Mouse (Mus musculus): ENCODE measurements at regions not wholly inside any gene's neighbourhood (a gene's known extent, or its start where the extent isn't known, plus 50 kb on each side); places are given as distances from the start of the nearest gene placed in this dataset.
A peak's percentile ranks its signal among the peaks of the same experiment; 100 is the strongest.

- POLR2A ChIA-PET = interaction anchor here (0.8 to 1.5 kb wide), 3 partner anchors 17 to 231 kb away, joined by 3 to 4 read pairs (median 3); no protein-coding TSS in a partner anchor
- CTCF ChIA-PET = no interaction called here
- no peak for TF ChIP-seq CTCF (IDR thresholded peaks at IDR 0.05)
- in situ Hi-C loops (cut with MboI; ENCODE audit: low pct_unique_long_range_greater_than_20kb) = no loop called here
- H3K27me3 ChIP-seq = no peaks in the 10 kb centered on the region
- ATAC-seq (no peak), DNase-seq (ENCODE audit: low read depth, low spot score) (no peak)
Measured at GRCm38 (mm10) chr2:30700890-30701289, 102.6 kb downstream of the 1700001O22Rik start.

- POLR2A ChIA-PET = interaction anchor here (0.8 to 1.5 kb wide), 3 partner anchors 17 to 230 kb away, joined by 3 to 4 read pairs (median 3); no protein-coding TSS in a partner anchor
Measured at GRCm38 (mm10) chr2:30700471-30700870, 103.0 kb downstream of the 1700001O22Rik start.

GRCm38 (mm10) chr2:30699797-30700454, 103.5 kb downstream of the 1700001O22Rik start:
- CTCF ChIA-PET = no interaction called here
- no peaks in the 10 kb centered on the region for H3K27me3 ChIP-seq

More at GRCm38 (mm10) chr2:30700471-30700870, 103.0 kb downstream of the 1700001O22Rik start:
- TF ChIP-seq CTCF (IDR thresholded peaks at IDR 0.05) = no peak
- no peak for DNase-seq (ENCODE audit: low read depth, low spot score)
- in situ Hi-C loops (cut with MboI; ENCODE audit: low pct_unique_long_range_greater_than_20kb) = no loop called here
- H3K27me3 ChIP-seq = no peaks in the 10 kb centered on the region
- CTCF ChIA-PET = no interaction called here
- ATAC-seq = no peak

GRCm38 (mm10) chr2:30698758-30699535, 104.1 kb downstream of the Cstad start:
- no peak for ATAC-seq
- ChIA-PET CTCF (no interaction called here), POLR2A (interaction anchor here (0.9 kb wide), 2 partner anchors 9 to 18 kb away, joined by 3 read pairs; no protein-coding TSS in a partner anchor)
- in situ Hi-C loops (cut with MboI; ENCODE audit: low pct_unique_long_range_greater_than_20kb) = loop anchor here (5.0 kb wide), 1 partner anchor 37 kb away; no protein-coding TSS in a partner anchor
- H3K27me3 ChIP-seq = no peaks in the 10 kb centered on the region
- TF ChIP-seq CTCF (IDR thresholded peaks at IDR 0.05) = no peak
- DNase-seq (ENCODE audit: low read depth, low spot score) = no peak

More at GRCm38 (mm10) chr2:30699797-30700454, 103.5 kb downstream of the 1700001O22Rik start:
- POLR2A ChIA-PET = interaction anchor here (0.8 to 1.5 kb wide), 4 partner anchors 8 to 230 kb away, joined by 3 read pairs; no protein-coding TSS in a partner anchor
- in situ Hi-C loops (cut with MboI; ENCODE audit: low pct_unique_long_range_greater_than_20kb) = loop anchor here (5.0 kb wide), 1 partner anchor 38 kb away; no protein-coding TSS in a partner anchor
- no peak for TF ChIP-seq CTCF (IDR thresholded peaks at IDR 0.05)
- DNase-seq (ENCODE audit: low read depth, low spot score) (no peak), ATAC-seq (no peak)

GRCm38 (mm10) chr2:30697851-30698250, 103.0 kb downstream of the Cstad start:
- no peak for TF ChIP-seq CTCF (IDR thresholded peaks at IDR 0.05)
- in situ Hi-C loops (cut with MboI; ENCODE audit: low pct_unique_long_range_greater_than_20kb) = loop anchor here (5.0 kb wide), 1 partner anchor 36 kb away; no protein-coding TSS in a partner anchor
- no peaks in the 10 kb centered on the region for H3K27me3 ChIP-seq
- ATAC-seq = no peak
- DNase-seq (ENCODE audit: low read depth, low spot score) = no peak
- ChIA-PET CTCF (interaction anchor here (1.0 kb wide), 1 partner anchor 24 kb away, joined by 3 read pairs; no protein-coding TSS in a partner anchor), POLR2A (interaction anchor here (1.8 kb wide), 1 partner anchor 10 kb away, joined by 7 read pairs; no protein-coding TSS in a partner anchor)

GRCm38 (mm10) chr2:30695771-30696456, 101.1 kb downstream of the Cstad start:
- H3K27me3 ChIP-seq = no peaks in the 10 kb centered on the region
- DNase-seq (ENCODE audit: low read depth, low spot score) (no peak), ATAC-seq (no peak)
- ChIA-PET POLR2A (interaction anchor here (1.1 to 2.2 kb wide), 2 partner anchors 12 to 22 kb away, joined by 4 to 8 read pairs; no protein-coding TSS in a partner anchor), CTCF (no interaction called here)
- no peak for TF ChIP-seq CTCF (IDR thresholded peaks at IDR 0.05)
- in situ Hi-C loops (cut with MboI; ENCODE audit: low pct_unique_long_range_greater_than_20kb) = loop anchor here (5.0 kb wide), 1 partner anchor 34 kb away; no protein-coding TSS in a partner anchor

- ChIA-PET CTCF (no interaction called here), POLR2A (interaction anchor here (1.1 to 2.2 kb wide), 3 partner anchors 13 to 209 kb away, joined by 4 to 8 read pairs (median 6); no protein-coding TSS in a partner anchor)
- ATAC-seq (no peak), DNase-seq (ENCODE audit: low read depth, low spot score) (no peak)
- TF ChIP-seq CTCF (IDR thresholded peaks at IDR 0.05) = no peak
- H3K27me3 ChIP-seq = no peaks in the 10 kb centered on the region
- in situ Hi-C loops (cut with MboI; ENCODE audit: low pct_unique_long_range_greater_than_20kb) = loop anchor here (5.0 kb wide), 1 partner anchor 33 kb away; no protein-coding TSS in a partner anchor
Measured at GRCm38 (mm10) chr2:30695041-30695440, 100.2 kb downstream of the Cstad start.

- no peaks in the 10 kb centered on the region for H3K27me3 ChIP-seq
- ChIA-PET POLR2A (interaction anchor here (0.5 to 2.1 kb wide), 11 partner anchors 11 to 220 kb away, joined by 3 to 11 read pairs (median 4); partner anchors contain the start of gene Ier5l), CTCF (interaction anchor here (0.9 kb wide), 1 partner anchor 252 kb away, joined by 3 read pairs; no protein-coding TSS in a partner anchor)
- peak; percentile 73 for ATAC-seq
- no peak for DNase-seq (ENCODE audit: low read depth, low spot score)
- TF ChIP-seq CTCF (IDR thresholded peaks at IDR 0.05) = no peak
- in situ Hi-C loops (cut with MboI; ENCODE audit: low pct_unique_long_range_greater_than_20kb) = no loop called here
Measured at GRCm38 (mm10) chr2:30693206-30694035, 98.6 kb downstream of the Cstad start.

Data from Patski (cell line).